Mouse (Mus musculus) kidney, postnatal 10 days (tissue): ENCODE measurements around the gene Slc23a2.

ENCODE experiments used
- DNase-seq: peaks from one replicate; pipeline ENCODE4 v3.0.0; 2021; ENCODE audit warnings: mixed read lengths

Gene Slc23a2

DNA sequence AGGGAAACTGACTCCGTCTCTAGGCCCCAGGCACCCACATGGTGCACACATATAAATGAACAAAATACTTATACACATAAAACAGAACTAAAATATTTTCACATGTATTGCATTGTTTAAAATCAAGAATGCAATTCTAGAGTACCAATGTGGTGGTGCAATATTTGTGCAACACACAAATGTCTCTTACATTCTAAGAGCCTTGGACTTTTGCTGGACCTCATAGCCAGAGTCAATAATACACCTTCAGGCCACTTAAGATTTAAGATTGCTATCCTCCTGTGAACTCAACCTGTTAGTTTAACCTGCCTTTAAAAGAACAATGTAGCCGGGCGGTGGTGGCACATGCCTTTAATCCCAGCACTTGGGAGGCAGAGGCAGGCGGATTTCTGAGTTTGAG, 98.2 kb downstream of the Slc23a2 start:
- DNase-seq = no peak

DNA sequence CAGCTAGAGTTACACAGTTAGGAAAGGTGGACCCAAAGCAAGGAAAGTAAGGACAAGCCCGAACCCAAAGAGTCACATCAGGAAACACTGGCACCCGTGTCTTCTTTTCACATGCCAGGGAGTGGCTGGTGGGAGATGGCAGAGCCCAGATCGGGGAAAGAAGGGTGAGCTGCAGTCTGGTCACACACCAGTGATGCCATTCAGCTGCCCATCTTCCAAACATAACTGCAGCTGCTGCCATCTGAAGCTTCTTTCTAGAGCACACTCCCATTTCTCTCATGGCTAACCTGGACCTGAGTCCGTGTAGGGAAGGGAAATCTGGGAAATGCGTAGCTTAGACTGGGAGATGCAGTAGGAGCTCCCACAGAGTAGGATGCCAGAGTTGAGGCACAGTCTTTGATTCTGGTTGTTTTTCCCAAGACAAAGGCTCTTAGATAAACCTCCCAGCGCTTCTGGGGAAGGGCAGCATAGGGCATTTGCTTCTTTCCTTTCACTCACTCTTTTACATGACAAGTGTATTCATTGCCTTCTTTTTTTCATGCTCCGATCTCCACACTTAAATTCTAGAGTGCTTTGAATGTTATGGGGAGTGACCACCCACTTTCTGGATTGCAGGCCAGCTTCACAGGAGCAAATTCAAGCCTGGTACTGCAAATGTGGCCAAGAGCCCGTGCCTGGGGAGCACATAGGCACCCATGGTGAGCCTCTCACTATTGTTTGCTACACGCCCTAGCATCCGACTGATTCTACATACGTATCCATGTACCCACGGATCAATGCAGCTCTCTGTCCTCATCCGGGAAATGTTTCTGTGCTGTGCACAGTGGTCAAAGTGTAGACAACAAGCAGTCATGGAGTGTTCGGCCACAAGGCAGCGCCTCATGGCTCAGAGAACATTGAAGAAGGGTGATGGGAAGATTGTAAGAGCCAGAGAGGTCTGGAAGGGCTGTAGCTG, 100.3 kb downstream of the Slc23a2 start:
- DNase-seq = no peak

DNA sequence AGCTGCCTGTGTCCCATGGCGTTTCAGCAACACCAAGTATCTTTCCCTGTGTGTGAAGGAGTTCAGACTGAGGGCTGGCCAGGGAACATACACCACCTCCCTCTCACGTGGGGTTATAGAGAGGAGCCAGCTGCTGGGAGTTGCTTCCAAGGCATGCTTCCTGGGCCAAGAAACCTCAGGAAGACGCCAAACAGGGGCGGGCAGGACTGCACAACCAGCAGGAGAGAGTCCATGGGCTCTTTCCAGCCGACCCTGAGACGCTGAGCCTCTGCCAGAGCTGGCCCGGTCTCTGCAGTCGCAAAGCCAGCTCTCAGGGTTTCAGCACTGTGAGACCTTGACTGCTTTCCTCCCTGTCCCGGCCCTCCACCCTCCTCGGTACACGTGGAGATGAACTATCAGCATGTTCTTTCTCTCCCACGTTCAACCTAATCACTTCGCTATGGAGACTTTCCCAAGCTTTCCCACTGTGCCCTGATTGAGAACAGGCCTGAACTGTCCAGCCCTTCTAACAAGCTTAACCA, 101.7 kb downstream of the Slc23a2 start:
- DNase-seq = peak; percentile 56

DNA sequence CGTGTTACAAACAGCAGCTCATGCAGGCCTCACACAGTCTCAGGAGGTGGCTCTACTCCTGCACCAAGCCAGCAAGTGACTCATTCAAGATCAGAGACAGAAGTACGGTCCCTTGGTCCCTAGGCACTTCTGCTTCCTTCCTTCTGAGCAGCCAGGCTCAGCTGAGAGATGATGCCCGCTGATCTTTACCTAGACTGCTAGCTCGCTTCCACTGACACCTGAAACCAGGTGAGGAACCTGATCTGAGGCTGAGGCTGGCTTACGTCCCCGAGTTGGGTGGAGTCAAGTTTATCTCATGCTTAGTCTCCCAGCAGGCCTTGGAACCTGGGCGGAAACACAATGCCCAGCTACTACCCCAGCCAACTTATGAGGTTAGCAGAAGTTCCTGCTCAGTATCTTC, 105.0 kb downstream of the Slc23a2 start:
- DNase-seq = no peak

DNA sequence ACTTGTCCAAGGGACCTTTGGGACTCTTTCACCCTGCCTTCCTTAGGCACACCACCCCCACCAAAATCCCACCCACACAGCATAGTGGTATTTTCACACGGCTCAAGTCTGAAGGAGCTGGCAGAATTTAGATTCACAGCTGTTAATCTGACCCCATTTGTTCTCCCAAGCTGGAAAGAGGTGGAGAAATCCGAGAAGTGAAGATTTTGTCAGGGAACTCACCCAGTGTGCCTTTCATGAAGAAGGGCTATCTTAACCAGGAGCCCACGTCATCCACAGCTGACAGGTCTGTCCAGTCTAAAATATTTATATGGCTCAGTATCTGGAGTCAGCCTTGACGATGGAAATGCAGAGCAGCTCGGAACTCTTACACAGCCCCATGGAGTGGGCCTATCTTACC, 108.6 kb downstream of the Slc23a2 start:
- no peak for DNase-seq

DNA sequence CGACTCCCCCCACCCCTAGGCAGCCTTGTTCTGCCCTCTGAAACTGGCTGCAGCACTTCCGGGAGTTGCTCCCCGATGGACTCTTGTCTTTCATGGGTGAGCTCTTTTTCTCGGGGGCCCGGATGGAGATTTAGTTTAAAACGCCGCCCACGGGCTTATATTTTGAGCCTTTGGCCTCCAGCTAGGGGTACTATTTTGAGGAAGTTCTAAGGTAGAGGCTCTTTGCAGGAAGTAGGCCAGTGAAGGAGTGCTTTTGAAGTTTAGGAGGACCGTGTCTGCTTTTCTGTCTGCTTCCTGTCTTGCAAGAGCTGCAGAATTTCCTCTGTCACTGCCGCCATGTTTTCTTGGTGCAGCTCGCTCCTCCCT, 109.5 kb downstream of the Slc23a2 start:
- no peak for DNase-seq

DNA sequence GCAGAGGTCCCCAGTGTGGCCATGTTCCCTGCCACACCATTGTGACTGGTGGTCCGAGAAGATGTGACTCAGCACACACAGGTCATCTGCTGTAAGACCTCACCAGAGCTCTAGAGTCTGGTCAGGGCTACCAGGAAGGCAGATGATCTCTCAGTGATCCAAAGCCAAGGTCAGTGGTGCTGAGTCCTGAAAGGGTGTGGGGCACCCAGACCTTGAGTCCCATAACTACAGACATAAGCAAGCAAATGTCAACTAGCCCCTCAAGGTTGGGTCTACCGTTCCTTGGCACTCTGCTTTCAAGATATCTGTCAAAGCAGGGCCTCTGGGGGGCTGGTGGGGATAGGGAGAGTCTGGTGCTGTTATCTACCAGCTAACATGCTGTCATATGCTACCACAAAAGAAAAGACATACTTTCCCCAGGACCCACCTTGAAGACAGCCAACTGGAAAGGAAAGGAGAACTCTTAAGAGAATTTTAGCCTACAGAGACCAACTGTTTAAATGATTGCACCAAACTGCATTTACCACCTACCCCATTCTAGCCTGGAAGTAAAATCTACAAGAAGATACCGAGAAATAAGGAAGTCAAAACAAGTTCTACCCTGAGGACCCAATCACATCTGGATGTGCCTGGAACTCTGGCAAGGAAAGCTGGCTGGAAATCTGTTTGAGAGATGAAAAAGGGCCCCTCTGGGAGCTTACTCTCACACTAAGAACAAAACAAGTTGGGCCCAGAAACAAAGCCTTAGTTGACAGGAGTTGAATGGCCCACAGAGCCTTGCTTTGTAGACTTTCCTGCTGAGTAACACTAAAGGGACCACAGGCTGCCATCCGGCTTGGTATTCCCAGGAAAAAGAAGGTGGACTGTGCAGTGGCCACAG, 110.1 kb downstream of the Slc23a2 start:
- DNase-seq = no peak

DNA sequence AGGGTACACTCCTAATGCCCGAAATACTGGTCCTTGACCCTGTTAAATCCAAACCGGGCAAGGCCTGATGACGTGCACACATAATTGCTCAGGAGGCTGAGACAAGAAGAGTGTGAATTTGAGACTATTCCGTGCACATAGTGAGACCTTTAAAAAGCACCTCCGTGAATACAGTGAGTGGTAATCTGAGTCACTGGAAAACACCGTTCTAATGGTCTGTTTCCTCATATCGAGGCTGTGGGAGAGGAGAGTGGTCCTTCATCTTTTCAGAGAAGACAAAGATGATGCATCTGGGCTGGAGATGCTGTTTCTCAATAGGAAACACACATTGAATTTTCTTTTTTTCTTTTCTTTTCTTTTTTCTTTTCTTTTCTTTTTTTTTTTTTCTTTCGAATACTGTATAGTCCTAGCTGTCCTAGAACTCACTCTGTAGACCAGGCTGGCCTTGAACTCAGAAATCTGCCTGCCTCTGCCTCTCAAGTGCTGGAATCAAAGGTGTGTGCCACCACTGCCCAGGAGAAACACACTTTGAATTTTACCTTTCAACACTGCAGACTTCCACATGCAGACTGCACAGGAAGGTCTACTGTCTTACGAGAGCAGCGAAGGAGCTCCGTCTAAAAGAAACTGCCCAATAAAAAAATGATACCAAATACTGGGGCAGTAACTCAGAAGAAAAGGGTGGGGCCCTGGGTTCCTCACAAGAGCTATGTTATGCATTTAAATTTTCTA, 113.4 kb downstream of the Slc23a2 start:
- DNase-seq = no peak

DNA sequence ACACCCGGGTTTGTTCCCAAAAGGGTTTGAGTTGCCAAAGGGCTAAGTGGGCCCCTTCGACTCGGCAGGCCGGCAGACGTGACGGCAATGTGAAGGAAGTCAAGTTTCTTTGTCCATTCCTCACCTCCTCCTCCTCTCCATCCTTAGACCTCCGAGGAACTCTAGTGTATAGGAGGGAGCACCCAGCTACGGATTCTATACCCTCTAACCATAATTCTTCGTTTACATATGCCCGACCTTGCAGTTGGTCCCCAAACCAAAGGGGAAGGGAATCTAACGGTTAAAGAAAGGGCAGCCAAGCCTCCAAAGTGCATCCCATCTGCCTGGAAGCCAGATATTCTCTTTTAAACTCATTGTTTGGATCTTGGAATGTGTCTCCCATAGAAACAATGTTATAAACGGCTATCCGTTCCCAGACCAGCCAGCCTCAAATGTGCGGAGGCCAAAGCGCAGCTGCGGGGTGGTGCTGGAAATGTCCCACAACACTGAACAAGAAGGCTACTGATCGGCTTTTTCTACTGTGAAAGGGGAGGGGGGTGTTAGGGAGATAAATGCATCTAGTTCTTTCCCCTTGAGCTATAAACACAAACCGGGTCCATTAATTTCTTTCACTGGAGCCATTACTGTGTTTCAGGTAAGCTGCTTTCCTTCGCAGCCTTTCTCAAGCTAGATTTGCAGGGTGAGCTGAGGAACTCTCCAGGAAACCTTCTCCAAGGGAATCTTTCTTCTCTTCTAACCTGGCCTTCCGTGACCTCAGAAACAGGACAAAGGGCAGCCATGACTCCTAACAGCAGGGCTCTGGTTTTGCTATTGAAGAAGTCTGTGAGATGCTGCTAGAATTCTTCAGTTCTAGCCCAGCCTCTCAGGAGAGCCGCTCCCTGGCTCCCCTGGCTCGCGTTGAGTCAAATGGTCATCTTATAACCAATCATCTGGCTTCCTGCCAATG, 114.2 kb downstream of the Slc23a2 start:
- DNase-seq = no peak

DNA sequence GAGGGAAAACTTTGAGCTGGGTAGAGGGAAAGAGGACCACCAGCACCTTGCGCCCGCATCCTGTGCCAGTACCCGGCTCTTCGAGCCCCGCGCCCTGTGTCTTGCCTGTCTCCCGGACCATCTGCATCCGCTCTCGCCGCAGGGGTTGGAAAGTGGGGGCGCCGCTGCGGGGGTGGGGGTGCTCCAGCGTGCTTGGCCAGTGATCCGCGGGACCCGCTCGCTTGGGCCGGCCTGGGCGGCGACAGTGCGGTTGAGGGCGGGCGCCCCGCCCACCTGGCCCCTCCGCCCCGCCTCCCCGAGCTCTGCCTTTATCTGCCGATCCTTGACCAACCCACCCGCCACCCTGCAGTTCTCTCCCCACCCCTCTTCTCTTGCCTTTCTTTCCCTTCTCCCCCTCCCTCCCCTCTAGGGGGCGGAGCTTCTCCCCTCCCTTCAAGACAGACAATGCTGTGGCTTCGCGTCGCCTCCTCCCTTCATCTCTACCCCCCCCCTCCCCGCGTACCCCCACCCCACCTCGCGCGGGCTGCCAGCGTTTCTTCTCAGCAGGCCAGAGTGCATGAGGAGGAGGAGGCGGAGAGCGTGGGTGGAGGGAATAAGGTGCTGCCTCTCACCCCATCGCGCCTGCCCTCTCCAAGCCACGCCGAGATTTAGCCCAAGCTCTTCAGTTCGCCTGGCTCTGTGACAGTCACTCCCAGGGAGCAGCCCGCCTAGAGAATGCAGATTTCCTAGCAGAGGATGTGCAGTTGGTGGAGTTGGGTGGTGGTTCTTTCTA, 115.1 kb downstream of the Slc23a2 start, which contains the start of gene Rassf2:
Rassf2 (minus strand) TSS at position 613 of the 772 bp plus-strand sequence.
- peak; percentile 84 for DNase-seq

DNA sequence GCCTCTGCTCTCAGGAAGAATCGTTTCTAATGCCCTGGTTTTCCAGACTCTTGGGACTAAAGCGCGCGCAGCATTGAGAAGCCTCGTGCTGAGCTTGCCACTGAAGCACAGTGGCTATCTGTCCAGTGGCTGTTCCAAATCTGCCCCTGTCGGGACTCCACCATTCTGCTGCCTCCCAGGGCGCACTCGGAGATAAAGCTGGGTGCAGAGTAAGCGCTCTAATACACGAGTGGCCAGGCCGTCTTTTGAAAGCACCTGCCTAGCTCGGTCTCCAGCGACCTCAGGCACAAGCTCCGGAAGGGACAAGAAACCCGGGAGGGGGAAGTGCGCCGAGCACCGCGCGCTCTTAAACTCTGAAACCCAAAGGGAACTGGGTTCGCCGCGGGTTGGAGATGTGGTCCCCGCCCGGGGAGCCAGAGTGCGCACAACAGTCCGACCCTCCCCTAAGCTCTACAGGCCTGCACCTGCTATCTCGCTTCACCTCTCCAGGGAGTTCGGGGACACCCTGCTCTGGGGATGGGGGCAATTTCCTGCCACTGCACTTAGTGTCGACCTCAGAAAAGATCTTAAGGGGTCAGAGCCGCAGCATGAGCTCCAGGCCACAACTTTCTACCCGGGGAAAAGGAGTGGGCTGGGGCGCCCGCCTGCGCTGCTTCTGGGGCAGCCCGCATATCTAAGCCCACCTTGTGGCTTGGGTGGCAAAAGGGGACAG, 115.9 kb downstream of the Slc23a2 start:
- peak; percentile 49 for DNase-seq

DNA sequence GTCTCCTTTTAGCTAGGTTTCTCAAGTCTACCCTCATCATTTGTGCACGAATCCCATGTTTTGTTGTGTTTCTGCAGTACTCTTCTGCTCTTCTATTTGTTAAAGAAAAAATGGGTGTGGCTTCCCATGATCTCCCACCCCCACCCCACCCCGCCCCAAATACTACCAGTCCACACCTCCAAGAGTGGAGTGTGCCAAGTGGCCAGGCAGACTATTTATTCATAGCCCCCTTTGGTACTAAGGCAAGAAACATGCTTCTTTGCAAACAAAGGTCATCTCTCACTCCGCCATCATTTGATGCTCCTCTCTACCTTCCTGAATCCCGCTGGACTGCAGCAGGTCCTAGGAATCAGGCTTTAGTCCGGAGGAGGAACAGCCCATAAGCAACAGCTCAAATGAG, 116.8 kb downstream of the Slc23a2 start:
- no peak for DNase-seq

DNA sequence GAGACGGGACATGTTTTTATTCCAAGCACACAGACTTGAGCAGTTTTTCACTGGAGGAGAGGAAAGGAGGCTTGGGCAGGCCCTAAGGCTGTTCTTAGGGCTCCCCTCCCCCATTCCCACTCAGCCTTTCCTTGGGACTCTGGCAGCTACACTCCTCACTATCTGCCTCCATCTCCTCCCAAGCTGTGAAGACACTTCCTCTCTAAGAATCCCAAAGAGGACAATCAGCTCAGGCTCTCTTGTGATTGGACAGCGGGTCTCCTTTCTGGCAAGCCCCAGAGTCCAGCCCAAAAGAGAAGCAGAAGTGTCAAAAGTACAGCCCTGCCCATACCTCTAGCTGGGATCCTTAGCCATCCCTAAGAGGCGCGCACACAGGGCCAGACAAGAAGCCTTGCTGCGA, 117.5 kb downstream of the Slc23a2 start:
- DNase-seq = no peak

DNA sequence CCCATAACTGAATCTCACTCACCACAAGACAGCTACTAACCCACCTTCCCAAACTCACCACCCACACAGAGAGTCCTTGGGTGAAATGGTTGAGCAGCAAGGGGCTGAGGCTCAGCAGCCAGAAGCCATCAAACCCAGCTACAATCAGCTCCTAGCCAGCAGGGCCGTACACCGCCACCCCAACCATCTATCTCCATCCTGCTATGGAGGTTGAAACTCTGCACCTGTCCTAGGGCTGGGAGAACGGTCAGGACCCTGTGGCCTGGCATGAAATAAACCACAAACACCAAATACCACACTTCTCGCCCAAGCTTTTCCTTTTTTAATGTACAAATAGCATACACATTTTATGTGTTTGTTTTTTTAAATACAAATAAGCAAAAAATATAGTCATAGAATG, 120.9 kb downstream of the Slc23a2 start:
- DNase-seq = no peak

DNA sequence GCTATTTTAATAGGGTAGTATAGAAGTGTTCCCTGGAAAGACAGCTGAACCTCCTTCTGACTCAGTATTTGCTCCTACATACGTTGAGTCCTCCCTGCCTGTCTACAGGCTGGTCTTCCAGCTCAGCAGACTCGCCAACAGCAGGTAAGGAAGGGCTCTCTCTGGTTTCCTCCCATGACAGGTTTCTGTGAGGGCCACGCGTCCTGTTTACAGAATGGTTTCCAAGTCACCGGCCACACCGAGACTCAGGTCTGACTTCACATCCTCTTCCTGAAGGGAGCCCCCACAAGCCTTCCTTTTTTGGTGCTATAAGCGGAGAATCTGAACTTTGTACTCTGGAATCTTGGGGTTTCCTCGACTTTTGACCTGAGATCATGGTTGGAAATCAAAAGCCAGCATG, 122.3 kb downstream of the Slc23a2 start:
- peak; percentile 31 for DNase-seq

DNA sequence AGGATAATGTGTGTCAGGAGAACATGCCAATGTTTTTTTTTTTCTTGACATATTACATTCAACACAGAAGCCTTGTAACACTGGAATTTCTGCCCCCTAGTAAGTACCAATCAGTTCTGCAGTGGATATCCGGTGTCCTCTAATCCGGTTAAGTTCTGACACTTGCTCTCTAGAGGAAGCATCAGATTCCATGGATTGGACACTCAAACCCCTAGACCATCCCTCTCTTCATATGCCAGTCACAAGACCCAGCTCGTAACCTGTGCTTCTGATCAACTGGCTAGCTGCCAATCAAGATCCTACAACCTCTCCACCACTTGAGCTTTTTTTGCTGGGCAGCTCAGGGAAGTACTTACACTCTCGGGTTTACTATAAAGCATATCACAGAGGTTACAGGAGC, 123.3 kb downstream of the Slc23a2 start:
- DNase-seq = no peak

DNA sequence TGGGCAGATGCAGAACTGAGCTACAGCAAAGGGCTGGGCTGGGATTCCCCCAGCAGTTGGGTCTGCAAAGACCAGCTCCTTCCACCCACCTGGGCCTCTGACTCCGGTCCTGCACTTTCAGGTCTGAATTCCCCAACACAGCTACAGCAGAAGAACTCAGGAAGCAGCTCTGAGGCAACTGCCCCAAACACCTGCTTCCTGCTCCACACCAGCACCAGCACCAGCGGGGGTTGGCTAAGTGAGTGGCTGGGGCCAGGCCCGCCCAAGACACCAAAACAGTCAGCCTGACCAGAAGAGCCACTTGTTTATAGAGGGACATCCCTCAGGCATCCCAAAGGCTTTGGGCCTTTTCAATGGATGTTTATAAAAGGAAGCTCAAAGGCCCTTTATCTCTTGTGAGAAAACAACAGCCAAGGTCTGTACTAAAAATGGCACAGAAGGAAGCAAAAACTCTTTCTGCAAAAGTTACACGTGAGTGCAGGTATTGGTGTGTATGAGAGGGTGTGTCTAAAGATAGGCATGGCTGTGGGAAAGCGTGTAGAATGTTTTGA, 123.8 kb downstream of the Slc23a2 start:
- DNase-seq = peak; percentile 31

DNA sequence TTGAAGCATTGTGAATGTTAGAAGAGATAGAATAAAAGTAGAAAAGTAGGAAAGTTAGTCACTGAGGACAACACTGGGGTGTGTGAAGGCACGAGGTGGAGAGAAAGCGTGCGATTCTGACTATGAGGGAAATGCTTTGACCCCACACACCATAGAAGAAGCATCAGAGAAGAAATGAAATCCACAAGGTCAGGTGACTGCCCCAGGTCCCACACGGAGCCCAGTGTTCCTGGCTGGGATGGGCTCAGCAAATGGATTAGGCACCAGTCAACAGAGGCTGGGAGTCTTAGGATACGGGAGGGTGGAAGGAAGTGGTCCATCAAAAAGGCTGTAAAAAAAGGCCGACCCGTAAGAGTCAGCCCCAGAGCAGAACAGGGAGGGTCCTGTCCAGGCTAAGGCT, 124.5 kb downstream of the Slc23a2 start:
- DNase-seq = no peak

DNA sequence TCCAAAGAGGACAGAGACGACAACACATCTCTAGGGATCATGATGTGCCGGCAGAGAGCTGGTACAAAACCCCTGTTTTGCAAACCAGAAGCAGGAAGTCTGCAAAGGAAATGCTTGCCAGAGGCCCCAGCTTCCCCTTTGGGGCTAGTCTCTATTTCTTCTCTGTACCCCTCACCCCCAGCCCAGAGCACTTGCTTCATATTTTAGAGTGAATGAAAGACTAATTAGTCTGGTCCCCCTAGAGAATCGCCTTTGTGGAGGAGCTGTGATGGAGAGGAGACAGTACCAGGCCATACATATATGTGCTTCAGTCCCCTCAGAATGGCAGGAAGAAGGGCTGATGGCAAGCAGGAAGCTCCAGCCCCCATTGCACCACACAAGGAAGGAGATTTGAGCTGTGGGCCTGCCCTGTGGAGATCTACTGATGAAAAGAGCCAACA, 125.5 kb downstream of the Slc23a2 start:
- DNase-seq = no peak

DNA sequence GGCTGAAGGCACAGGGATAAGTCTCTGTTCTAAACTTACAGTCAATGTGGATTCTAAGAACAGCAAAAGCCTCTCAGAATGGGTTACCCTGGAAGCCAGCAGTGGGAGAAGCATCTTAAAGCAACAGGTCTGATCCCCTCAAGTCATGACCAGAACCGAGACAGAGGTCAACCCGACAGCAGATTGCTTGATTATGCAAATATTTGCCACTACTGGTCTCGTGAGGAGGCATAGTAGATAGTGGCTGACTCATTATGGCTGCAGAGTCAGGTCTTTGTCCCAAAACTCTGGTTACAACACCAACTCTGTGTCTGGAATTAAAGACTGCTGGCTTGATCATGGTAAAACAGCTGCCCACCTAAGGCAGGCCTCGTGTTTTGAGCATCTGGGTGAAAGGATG, 126.8 kb downstream of the Slc23a2 start:
- no peak for DNase-seq
